Mouse (Mus musculus) erythroblast, adult 5-6 weeks (primary cell): Measurements from ENCODE around the gene Rfx2. TPM values are rescaled to one million over a fixed set of nuclear protein-coding genes. Genes with fewer than 3 reads are reported as not detected.

Experiments used
- ATAC-seq: replicated peaks from 2 replicates; pipeline ENCODE4 v1.8.0; 2016; ENCODE audit warnings: moderate number of reproducible peaks, mild to moderate bottlenecking, moderate TSS enrichment, inconsistent platforms; ENCODE audit not compliant: poor library complexity, low FRiP score, severe bottlenecking
- total RNA-seq, 2 experiments: library from RNA; stranded (forward) in 1 of 2; stranded (reverse) in 1 of 2; fragments of 150-400 nt in 1 of 2; fragments of 200-764, 138-1000 nt in 1 of 2; gene quantifications; 2 replicates each; pipeline versions ENCODE4 v1.2.3 to v1.2.4; 2015 to 2017; ENCODE audit warnings: low replicate concordance in 2 of 2

The Rfx2 gene
- 21.5 and 25.7 TPM in 2 replicates for total RNA-seq (2015; ENCODE audit: low replicate concordance)
- 26.1 and 39.6 TPM in 2 replicates for total RNA-seq (2017; ENCODE audit: low replicate concordance)

DNA sequence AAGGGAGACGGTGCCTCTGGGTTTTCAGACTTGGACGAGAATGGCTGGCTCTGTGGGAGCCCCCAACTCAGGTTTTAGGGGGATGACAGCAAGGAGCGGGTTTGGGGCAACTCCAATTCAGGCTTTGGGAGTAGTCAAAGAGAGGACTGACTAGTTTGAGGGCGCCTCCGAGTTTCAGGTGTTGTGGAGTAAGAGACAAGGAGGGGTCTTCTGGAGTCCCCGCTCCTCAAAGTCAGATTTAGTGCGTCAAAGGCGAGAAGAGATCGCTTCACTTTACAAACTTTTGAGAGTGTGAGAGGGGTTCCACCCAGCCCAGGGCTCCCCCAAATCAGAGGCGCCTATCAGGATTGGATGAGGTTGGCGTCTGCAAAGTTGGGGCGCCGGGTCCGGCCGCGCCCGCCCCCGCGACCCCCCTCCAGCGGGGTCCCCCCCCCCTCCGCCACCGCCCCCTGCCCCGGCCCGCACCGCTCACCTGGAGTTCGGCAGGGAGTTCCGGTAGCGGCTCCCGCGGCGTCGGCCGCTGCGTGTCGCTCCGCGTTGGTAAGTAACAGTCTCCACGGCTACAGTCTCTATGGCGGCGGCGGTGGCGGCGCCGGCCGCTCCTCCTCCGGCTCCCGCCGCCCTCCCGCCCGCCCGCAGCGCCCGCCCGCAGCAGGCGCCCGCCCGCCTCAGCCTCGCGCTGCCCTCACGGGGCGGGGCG, at the start of gene Rfx2:
TSS of gene Rfx2 (minus strand) at position 603 of the 700 bp plus-strand sequence.
- no peak for ATAC-seq

- ATAC-seq: no peak
These were observed 46.6 kb upstream of the Rfx2 start for GRCm38 (mm10) chr17:56877426-56877825.

GRCm38 (mm10) chr17:56876981-56877380, 46.2 kb upstream of the Rfx2 start:
- ATAC-seq: no peak

GRCm38 (mm10) chr17:56876465-56876864, 45.7 kb upstream of the Rfx2 start:
- ATAC-seq: no peak

DNA sequence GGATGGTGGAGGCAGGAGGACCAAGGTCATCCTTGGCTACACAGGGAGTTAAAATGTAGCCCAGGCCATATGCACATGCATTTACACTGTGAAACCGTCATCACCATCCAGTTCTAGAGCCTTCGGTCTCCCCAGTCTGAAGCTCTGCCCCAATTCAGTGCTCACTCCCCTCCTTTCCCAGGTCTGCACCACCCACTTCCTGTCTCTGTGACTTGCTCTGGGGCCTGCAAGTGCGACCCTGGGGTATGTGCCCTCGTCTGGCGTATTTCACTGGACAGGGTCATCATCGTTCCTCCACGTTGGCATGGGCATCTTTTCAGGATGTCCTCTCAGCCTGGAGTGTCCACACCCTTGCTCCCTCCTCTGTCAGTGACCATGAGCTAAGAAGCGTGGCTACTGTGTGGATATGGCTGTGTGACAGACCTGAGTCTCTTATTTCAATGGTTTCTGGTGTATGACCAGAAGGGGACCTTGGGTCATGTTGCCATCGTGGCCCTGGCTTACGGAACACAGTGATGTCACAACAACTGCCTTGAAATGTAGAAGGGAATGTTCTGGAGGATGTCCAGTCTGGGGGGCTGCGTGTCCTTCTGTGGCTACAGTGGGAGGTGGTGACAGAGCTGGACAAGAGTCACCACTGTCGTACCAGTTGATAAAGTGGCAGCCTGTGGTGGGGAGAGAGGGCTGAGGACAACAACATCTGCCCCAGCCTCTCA, 44.3 kb upstream of the Rfx2 start, which contains the start of gene 1700061G19Rik:
TSS of gene 1700061G19Rik (plus strand) at position 542 of the 716 bp plus-strand sequence.
- no peak for ATAC-seq

- ATAC-seq: no peak
These were observed 43.4 kb upstream of the Rfx2 start, which contains the start of gene Acsbg2 for GRCm38 (mm10) chr17:56874237-56874636. Gene Acsbg2 (minus strand): TSS chr17:56874447.

DNA sequence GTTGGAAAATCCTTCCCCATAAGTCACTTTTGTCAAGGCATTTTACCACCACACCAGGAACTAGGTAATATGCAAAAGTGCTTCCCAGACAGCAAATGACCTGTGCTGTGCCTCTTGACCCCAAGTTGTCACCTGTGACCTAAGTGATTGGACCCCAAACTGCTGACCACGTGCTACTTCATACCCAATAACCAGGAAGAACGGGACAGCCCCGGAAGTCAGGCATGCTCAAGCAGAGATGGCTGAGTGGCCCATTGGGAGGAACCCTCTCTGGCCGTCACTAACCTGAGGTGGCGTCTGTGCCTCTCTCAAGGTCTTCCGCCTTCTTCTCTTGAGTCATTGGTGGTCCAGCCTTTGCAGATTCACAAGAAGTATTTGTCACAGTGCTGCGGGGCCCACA, 41.7 kb upstream of the Rfx2 start:
- no peak for ATAC-seq

GRCm38 (mm10) chr17:56871767-56872166, 41.0 kb upstream of the Rfx2 start:
- no peak for ATAC-seq

- no peak for ATAC-seq
These were observed 39.6 kb upstream of the Rfx2 start for GRCm38 (mm10) chr17:56870287-56870953.

GRCm38 (mm10) chr17:56869481-56869977, 38.7 kb upstream of the Rfx2 start:
- no peak for ATAC-seq

- no peak for ATAC-seq
These were observed 35.3 kb upstream of the Rfx2 start for GRCm38 (mm10) chr17:56866071-56866470.

DNA sequence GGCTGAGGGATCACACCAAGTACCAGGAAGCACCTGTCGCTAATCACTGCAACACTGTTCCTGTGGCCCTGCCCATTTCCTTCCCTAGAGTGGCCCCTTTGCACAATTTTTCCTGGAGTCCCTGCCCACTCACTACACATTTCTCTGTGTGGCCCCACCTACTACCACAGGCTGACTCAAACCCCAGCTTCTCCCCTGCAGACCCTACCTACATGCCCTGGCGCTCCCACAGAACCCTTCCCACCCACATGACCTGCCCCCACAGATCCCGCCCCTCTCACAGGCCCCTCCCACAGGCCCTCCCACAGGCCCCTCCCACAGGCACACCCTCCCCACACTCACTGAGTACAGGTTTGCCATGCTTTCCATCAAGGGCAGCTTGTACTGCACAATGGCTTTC, 30.4 kb upstream of the Rfx2 start:
- ATAC-seq: no peak

- ATAC-seq: no peak
These were observed 28.1 kb upstream of the Rfx2 start for GRCm38 (mm10) chr17:56858922-56859321.

DNA sequence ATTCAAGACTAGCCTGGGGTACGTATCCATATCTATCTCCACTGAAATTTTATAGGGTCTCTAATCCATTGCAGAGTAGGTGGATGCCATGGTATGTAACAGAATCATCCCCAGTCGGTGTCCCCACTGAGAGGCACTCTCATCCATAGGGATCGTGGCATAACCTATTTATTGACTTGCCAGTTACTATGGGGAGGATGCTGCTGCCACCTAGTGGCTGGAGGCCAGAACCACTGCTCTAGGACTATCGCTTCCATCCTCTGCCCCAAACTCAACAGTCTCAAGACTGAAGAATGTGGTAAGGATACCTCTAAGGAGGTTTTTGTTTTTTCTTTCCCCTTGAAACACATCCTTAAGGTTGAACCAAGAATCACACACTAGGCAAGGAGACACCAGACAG, 27.4 kb upstream of the Rfx2 start:
- peak; percentile 84 for ATAC-seq

DNA sequence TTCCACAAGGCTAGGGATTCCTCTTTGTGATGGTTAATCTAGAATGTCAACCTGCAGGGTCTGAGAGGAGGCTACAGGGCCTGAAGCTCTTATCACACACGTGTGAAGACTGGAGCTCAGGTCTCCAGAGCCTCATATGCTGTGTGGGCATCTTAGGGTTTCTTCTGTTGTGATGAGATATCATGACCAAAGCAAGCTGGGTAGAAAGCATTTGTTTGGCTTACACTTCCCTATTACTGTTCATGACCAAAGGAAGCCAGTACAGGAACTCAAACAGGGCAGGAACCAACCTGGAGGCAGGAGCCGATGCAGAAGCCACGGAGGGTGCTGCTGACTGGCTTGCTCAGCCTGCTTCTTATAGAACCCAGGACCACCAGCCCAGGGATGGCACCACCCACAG, 24.6 kb upstream of the Rfx2 start:
- no peak for ATAC-seq

DNA sequence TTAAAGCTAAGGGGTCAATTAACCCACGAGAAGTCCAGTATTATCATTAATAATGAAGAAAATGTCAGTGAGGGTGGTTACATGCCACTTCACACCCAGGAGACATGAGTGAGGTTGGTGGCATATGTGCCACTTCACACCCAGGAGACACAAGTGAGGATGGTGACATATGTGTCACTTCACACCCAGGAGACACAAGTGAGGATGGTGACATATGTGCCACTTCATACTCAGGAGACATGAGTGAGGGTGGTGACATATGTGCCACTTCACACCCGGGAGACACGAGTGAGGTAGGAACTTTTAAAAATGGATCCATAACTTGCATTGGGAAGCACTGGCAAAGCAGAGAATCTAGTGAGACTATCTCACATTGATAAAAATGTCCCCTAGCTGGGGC, 20.4 kb upstream of the Rfx2 start:
- ATAC-seq: no peak

DNA sequence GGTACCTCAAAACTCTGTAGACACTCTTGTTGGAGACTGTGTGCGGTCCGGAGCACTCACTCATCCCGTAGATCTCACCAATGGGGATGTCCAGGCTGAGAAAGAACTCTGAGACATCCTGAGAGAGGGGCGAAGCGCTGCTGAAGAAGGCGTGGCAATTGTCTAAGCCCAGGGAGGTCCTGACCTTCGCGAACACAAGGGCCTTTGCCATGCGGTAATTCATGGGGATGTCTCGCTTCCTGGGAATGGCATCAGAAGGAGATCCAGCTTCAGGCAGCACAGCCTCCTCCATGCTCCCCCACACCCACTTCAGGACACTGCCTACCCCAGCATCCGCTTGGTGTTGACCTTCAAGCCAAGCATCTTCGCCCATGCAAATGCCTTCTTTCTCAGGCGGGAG, 18.9 kb upstream of the Rfx2 start:
- ATAC-seq: no peak

GRCm38 (mm10) chr17:56848785-56849184, 18.0 kb upstream of the Rfx2 start:
- no peak for ATAC-seq

DNA sequence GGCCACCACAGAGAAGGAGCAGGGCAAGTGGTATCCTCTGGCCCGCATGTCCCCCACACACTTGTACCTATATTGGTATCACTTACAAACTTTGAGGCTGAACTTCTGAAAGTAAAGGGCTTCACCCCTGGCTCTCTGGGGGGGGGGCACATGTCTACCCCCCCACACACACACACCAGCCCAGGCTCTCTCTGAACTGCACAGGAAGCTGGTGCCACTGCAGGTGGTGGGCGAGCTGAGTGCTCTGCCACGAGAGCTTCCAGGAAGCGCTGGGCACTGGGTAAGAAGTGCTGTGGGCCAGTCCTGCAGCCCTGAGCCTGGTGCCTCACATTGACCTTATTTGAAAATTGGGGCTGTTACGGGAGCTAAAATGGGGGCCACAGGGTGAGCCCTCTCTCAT, 12.9 kb upstream of the Rfx2 start:
- no peak for ATAC-seq

GRCm38 (mm10) chr17:56842173-56842572, 11.4 kb upstream of the Rfx2 start:
- ATAC-seq: no peak
